Mouse (Mus musculus): ENCODE data around the gene Gm11011. TPM values are rescaled to one million over a fixed set of nuclear protein-coding genes. Genes with fewer than 3 reads are reported as not detected.

Gm11011 gene
- polyA plus RNA-seq, 1 experiment = not detected

DNA sequence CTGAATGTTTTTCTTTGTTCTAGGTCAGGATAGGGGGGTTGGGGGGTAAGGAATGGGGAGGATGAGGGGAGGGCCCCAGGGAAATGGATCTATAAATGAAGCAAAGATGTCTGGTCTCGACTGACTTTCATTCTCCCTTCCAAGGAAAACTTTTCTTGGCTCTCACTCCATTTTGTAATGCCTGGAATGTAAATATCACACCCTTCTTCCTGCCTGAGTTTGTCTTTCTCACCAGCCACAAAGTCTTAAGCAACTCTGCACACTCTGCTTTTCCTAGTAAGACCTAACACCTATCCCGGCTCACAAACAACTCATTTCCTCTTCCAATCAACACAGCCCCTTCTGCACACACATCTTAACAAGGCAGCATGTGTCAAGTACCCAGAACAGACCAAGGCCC is 20.2 kb upstream of the Gm11011 start:
- Histone ChIP-seq H3K4me1 (ENCODE audit: control insufficient read depth, insufficient read depth, insufficient read length, low read length) (no peaks in the 10 kb centered on the region), H3K4me3 (ENCODE audit: low read depth, low read length) (no peak overlapping the region), H3K36me3 (ENCODE audit: control insufficient read depth, insufficient read depth, low read length) (no peaks in the 10 kb centered on the region), H3K27me3 (ENCODE audit: control insufficient read depth, insufficient read depth, low read length) (no peaks in the 10 kb centered on the region), H3K27ac (ENCODE audit: insufficient read depth, low read depth, low read length) (no peak overlapping the region)
- 10% methylated on average over 2 of the region's 2 CpGs for WGBS
- TF ChIP-seq POLR2A (IDR thresholded peaks at IDR 0.05; ENCODE audit: low read depth, low read length) (no peak), CTCF (IDR thresholded peaks at IDR 0.05; ENCODE audit: extremely low read depth, insufficient read length, insufficient replicate concordance, low read depth, low read length) (no peak)

DNA sequence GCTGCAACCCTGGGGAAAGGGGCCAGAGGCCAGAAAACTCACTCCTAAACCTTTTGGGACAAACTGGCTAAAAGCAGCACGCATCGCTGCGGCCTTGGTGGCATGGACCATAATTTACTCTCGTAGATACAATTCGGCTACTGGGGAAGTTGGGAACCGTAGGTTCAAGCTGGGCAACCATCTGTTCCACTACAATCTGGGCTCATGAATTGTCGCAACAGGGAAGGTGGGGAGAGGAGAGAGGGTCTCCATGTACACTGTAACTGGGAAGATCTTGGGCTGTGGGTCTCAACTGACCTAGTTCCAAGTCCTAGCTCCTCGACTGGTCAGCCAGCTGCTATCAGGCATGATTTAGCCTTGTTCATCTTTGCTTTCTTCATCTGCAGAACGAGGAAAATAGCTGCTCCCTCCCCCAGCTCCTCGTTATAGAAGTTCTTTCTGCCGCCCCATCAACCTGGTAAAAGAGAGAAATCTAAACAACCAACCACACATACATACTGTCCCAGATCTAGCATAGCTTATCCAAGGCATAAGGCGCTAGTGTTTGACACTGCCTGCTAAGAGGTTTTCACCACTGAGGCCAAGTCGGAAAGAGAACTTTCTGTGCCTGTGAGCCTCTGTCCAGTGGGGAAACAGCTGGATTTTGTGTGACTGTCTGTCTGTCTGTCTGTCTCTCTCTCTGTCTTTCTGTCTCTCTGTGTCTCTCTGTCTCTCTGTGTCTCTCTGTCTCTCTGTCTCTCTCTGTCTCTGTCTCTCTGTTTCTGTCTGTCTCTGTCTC is 19.5 kb upstream of the Gm11011 start:
- WGBS = 79% methylated on average over 13 of the region's 13 CpGs
- Histone ChIP-seq H3K27me3 (ENCODE audit: control insufficient read depth, insufficient read depth, low read length) (no peaks in the 10 kb centered on the region), H3K27ac (ENCODE audit: insufficient read depth, low read depth, low read length) (no peak overlapping the region), H3K4me1 (ENCODE audit: control insufficient read depth, insufficient read depth, insufficient read length, low read length) (no peaks in the 10 kb centered on the region), H3K4me3 (ENCODE audit: low read depth, low read length) (no peak overlapping the region), H3K36me3 (ENCODE audit: control insufficient read depth, insufficient read depth, low read length) (no peaks in the 10 kb centered on the region)
- TF ChIP-seq POLR2A (IDR thresholded peaks at IDR 0.05; ENCODE audit: low read depth, low read length) = no peak
- TF ChIP-seq CTCF (IDR thresholded peaks at IDR 0.05; ENCODE audit: extremely low read depth, insufficient read length, insufficient replicate concordance, low read depth, low read length) = no peak

DNA sequence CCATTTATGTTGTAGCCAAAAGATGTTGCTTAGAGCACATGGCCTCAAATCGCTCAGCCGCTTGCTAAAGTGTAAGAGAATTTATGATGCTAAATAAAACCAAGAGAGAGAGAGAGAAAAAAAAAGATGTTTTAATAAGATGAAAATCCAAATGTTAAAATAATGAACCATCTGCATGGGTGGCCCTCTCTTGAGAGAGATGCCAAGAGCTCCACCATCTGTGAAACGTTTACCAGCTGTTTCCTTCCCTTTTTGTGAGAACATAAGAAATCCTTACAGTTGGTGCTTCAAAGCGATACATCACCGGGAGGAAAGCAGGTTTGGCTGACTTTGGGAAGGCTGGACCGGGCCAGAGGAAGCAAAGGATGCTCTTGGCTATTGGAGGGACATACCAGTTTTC is 12.6 kb upstream of the Gm11011 start:
- no peaks in the 10 kb centered on the region for H3K36me3 ChIP-seq (ENCODE audit: control insufficient read depth, insufficient read depth, low read length)
- H3K4me1 ChIP-seq (ENCODE audit: control insufficient read depth, insufficient read depth, insufficient read length, low read length) = no peaks in the 10 kb centered on the region
- WGBS = 64% methylated on average over 6 of the region's 6 CpGs
- no peaks in the 10 kb centered on the region for H3K27me3 ChIP-seq (ENCODE audit: control insufficient read depth, insufficient read depth, low read length)
- H3K27ac ChIP-seq (ENCODE audit: insufficient read depth, low read depth, low read length) = no peak overlapping the region
- H3K4me3 ChIP-seq (ENCODE audit: low read depth, low read length) = no peak overlapping the region
- no peak for TF ChIP-seq CTCF (IDR thresholded peaks at IDR 0.05; ENCODE audit: extremely low read depth, insufficient read length, insufficient replicate concordance, low read depth, low read length)
- TF ChIP-seq POLR2A (IDR thresholded peaks at IDR 0.05; ENCODE audit: low read depth, low read length) = no peak

DNA sequence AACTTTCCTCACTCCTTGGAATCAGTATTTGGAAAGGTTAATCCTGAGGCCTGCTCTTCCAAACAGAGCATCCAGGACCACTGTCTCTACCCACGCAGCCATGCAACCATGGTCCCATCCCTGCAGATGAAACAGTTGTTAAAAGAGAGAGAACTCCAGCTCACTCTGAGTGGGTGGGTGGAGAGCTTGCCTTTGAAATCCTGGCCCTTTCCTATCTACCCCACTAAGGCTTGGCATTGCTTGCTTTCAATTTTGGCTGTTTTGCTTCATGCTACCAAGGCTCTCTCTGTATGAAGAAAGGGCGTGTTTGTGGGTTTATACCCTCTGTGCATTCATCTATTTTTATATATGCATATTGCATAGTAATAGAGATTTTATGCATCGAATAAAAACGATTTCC is 12.0 kb upstream of the Gm11011 start:
- TF ChIP-seq POLR2A (IDR thresholded peaks at IDR 0.05; ENCODE audit: low read depth, low read length) (no peak), CTCF (IDR thresholded peaks at IDR 0.05; ENCODE audit: extremely low read depth, insufficient read length, insufficient replicate concordance, low read depth, low read length) (no peak)

GRCm38 (mm10) chr2:169597971-169598370 is 10.4 kb upstream of the Gm11011 start:
- H3K27ac ChIP-seq (ENCODE audit: insufficient read depth, low read depth, low read length) = no peak overlapping the region
- no peak overlapping the region for H3K4me3 ChIP-seq (ENCODE audit: low read depth, low read length)
- TF ChIP-seq POLR2A (IDR thresholded peaks at IDR 0.05; ENCODE audit: low read depth, low read length) (no peak), CTCF (IDR thresholded peaks at IDR 0.05; ENCODE audit: extremely low read depth, insufficient read length, insufficient replicate concordance, low read depth, low read length) (no peak)
- H3K4me1 ChIP-seq (ENCODE audit: control insufficient read depth, insufficient read depth, insufficient read length, low read length) = no peaks in the 10 kb centered on the region
- WGBS = 86% methylated on average over 8 of the region's 8 CpGs
- H3K36me3 ChIP-seq (ENCODE audit: control insufficient read depth, insufficient read depth, low read length) = no peaks in the 10 kb centered on the region
- H3K27me3 ChIP-seq (ENCODE audit: control insufficient read depth, insufficient read depth, low read length) = no peaks in the 10 kb centered on the region

More for the DNA sequence above, 12.0 kb upstream of the Gm11011 start:
- Histone ChIP-seq H3K36me3 (ENCODE audit: control insufficient read depth, insufficient read depth, low read length) (no peaks in the 10 kb centered on the region), H3K27me3 (ENCODE audit: control insufficient read depth, insufficient read depth, low read length) (no peaks in the 10 kb centered on the region), H3K4me1 (ENCODE audit: control insufficient read depth, insufficient read depth, insufficient read length, low read length) (no peaks in the 10 kb centered on the region), H3K4me3 (ENCODE audit: low read depth, low read length) (no peak overlapping the region), H3K27ac (ENCODE audit: insufficient read depth, low read depth, low read length) (no peak overlapping the region)
- WGBS = 90% methylated on average over 4 of the region's 4 CpGs

DNA sequence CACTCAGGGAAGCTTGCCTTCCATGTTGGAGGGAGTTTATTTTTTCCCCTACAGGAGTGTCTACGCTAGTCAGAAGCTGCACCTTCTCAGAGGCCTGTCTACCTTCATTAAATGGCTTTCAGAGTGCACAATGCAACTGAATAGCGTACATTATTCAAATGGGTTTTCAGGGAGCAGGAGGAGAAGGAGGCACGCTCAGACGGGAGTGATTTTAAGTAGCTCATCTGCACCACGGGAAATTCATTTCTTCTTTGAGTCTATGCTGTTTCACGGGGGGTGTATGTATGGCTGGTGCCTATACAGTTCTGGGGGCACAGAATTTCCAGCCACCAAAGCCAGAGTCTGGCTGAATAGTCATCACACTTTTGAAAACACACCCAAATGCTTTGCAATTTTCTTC is 9.8 kb upstream of the Gm11011 start:
- Histone ChIP-seq H3K27me3 (ENCODE audit: control insufficient read depth, insufficient read depth, low read length) (no peaks in the 10 kb centered on the region), H3K36me3 (ENCODE audit: control insufficient read depth, insufficient read depth, low read length) (no peaks in the 10 kb centered on the region), H3K27ac (ENCODE audit: insufficient read depth, low read depth, low read length) (no peak overlapping the region), H3K4me1 (ENCODE audit: control insufficient read depth, insufficient read depth, insufficient read length, low read length) (no peaks in the 10 kb centered on the region), H3K4me3 (ENCODE audit: low read depth, low read length) (no peak overlapping the region)
- WGBS = 84% methylated on average over 6 of the region's 6 CpGs
- TF ChIP-seq CTCF (IDR thresholded peaks at IDR 0.05; ENCODE audit: extremely low read depth, insufficient read length, insufficient replicate concordance, low read depth, low read length) = no peak

- Histone ChIP-seq H3K4me3 (ENCODE audit: low read depth, low read length) (no peak overlapping the region), H3K36me3 (ENCODE audit: control insufficient read depth, insufficient read depth, low read length) (no peaks in the 10 kb centered on the region), H3K27ac (ENCODE audit: insufficient read depth, low read depth, low read length) (no peak overlapping the region), H3K27me3 (ENCODE audit: control insufficient read depth, insufficient read depth, low read length) (no peaks in the 10 kb centered on the region), H3K4me1 (ENCODE audit: control insufficient read depth, insufficient read depth, insufficient read length, low read length) (no peaks in the 10 kb centered on the region)
- WGBS = 54% methylated on average over 3 of the region's 3 CpGs
- no peak for TF ChIP-seq POLR2A (IDR thresholded peaks at IDR 0.05; ENCODE audit: low read depth, low read length)
- TF ChIP-seq CTCF (IDR thresholded peaks at IDR 0.05; ENCODE audit: extremely low read depth, insufficient read length, insufficient replicate concordance, low read depth, low read length) = no peak
Measured at GRCm38 (mm10) chr2:169593742-169594141, 6.2 kb upstream of the Gm11011 start.

Measured in small intestine, adult 2 months (tissue).